Comparison of ENCODE assay signal across 8 mouse cellular contexts in the genomic region with DNA sequence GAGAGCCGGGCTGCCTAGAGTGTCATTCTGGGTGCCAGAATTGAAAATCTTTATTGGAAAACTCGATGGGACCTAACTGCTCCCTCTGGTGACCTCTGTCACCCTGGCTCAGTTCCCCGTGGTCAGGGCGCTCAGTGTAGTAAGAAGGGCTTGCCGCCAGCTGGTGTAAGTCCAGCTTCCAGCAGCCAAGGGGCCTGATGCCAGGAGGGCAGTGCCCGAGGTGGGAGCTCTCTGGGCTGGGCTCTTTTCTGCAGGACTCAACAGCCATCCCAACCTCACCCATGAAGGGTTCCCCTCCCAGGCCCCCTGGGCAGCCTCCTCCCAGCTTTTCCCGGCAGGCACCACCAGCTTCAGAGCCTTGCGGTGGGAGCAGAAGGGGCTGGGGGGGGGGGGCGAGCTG. TPM values are rescaled to one million over a fixed set of nuclear protein-coding genes. Genes with fewer than 3 reads are reported as not detected.
DNase-seq lines count a peak whose midpoint lies in the region; ATAC-seq and TF ChIP-seq lines count a peak whose summit lies in the region.

No protein-coding gene starts in this region.

- H3K4me3 ChIP-seq in heart, embryonic 11.5 days (ENCODE audit: low read depth, low read length), result no peak overlapping the region
- H3K4me3 ChIP-seq in lung, postnatal 0 days (ENCODE audit: low read depth, low read length), result no peak overlapping the region

- H3K36me3 ChIP-seq in heart, embryonic 11.5 days (ENCODE audit: control insufficient read depth, insufficient read depth, low read length), result no peaks in the 10 kb centered on the region
- no peaks in the 10 kb centered on the region for H3K36me3 ChIP-seq in lung, postnatal 0 days (ENCODE audit: insufficient read depth, low read length)

- peak; percentile 97 for DNase-seq in heart, adult 11 months
- peak; percentile 81 for DNase-seq in adrenal gland, postnatal 14 days
- peak; percentile 64 to 78 for DNase-seq in heart, adult 9 months (ENCODE audit: low spot score in 2 of 2)
- DNase-seq in kidney, postnatal 14 days, result peak; percentile 81
- DNase-seq in lung, postnatal 0 days (ENCODE audit: low spot score), result peak; percentile 34
- no peak for DNase-seq in thymus, adult 18-20 months
- no peak for DNase-seq in spleen, postnatal 10 days (ENCODE audit: low spot score in 2 of 2)

- TF ChIP-seq EP300 in lung, postnatal 0 days (IDR thresholded peaks at IDR 0.05), result no peak

- no peaks in the 10 kb centered on the region for H3K9me3 ChIP-seq in heart, embryonic 11.5 days (replicated peaks; ENCODE audit: control insufficient read depth, low read length)
- H3K9me3 ChIP-seq in lung, postnatal 0 days (ENCODE audit: low read length), result no peaks in the 10 kb centered on the region

- H3K4me2 ChIP-seq in heart, embryonic 11.5 days, result no peak overlapping the region
- H3K4me2 ChIP-seq in lung, postnatal 0 days (replicated peaks; ENCODE audit: low read depth, low read length), result 0 out of 2 replicates have a peak overlapping the region, but pooled peaks have one; percentile 22

- 57% methylated on average over 9 of the region's 9 CpGs for WGBS in heart, embryonic 11.5 days (ENCODE audit: insufficient replicate concordance)
- 29% methylated on average over 7 of the region's 9 CpGs for WGBS in lung, postnatal 0 days

- H3K9ac ChIP-seq in heart, embryonic 11.5 days (ENCODE audit: low read depth, low read length), result no peak overlapping the region
- H3K9ac ChIP-seq in lung, postnatal 0 days (replicated peaks; ENCODE audit: low read depth), result no peak overlapping the region

- H3K27ac ChIP-seq in heart, embryonic 11.5 days (ENCODE audit: low read depth, low read length), result no peak overlapping the region
- no peak overlapping the region for H3K27ac ChIP-seq in lung, postnatal 0 days (ENCODE audit: low read length)

- peak; percentile 44 for TF ChIP-seq CTCF in lung, postnatal 0 days (IDR thresholded peaks at IDR 0.05)

- peaks cover 15% of the 10 kb centered on the region; the same call in 1 of the 2 replicates for H3K4me1 ChIP-seq in heart, embryonic 11.5 days (ENCODE audit: control insufficient read depth, insufficient read depth, low read length)
- no peaks in the 10 kb centered on the region for H3K4me1 ChIP-seq in lung, postnatal 0 days (ENCODE audit: insufficient read depth, low read depth, low read length)

- no peak for ATAC-seq in heart, embryonic 11.5 days (replicated peaks; ENCODE audit: insufficient number of reproducible peaks, low FRiP score, low TSS enrichment)
- ATAC-seq in lung, postnatal 0 days, result peak; percentile 46

- H3K27me3 ChIP-seq in heart, embryonic 11.5 days (ENCODE audit: control insufficient read depth, insufficient read depth, low read length), result 0 out of 2 replicates have a peak, but pooled peaks cover 3% of the 10 kb centered on the region
- no peaks in the 10 kb centered on the region for H3K27me3 ChIP-seq in lung, postnatal 0 days (replicated peaks; ENCODE audit: insufficient read depth, low read length)

RNA-seq across cellular contexts. Expression of a gene that starts 42.0 kb away (rescaled TPM):
- polyA plus RNA-seq in heart, embryonic 11.5 days (2014; fragmentation: Nextera tagmentation; extraction: Ambion mirVana), result 15.1 and 19.9 TPM in 2 replicates
- 7.0 and 7.2 TPM in 2 replicates for total RNA-seq in adrenal gland, postnatal 14 days (2021)
- 9.7 and 10.3 TPM in 2 replicates for polyA plus RNA-seq in lung, postnatal 0 days (2015; fragmentation: Nextera tagmentation; extraction: Ambion mirVana)

Comparison
In these comparisons a context has a peak if more than half of its experiments do, and no peak if none do; other contexts are left out.
1. DNase-seq: peak in heart, adult 11 months (single experiment), adrenal gland, postnatal 14 days (single experiment), heart, adult 9 months (2 of 2), kidney, postnatal 14 days (single experiment) and lung, postnatal 0 days (single experiment); none in thymus, adult 18-20 months (0 of 2) and spleen, postnatal 10 days (0 of 2).